7 mouse cellular contexts compared by ENCODE assay signal in genomic region chr9:71270205-71270604, GRCm38 (mm10).
"Had no signal": no experiment of that assay in that cellular context is flagged by ENCODE, and none has a peak within 500 bp of the region (broad histone marks: within the 10 kb centered on the region; RNA-seq: fewer than 3 reads in every experiment).

No protein-coding gene starts in this region.

- DNase-seq: kidney, postnatal 25 days; layer of hippocampus, adult 9-11 months; liver; lung, adult 18-20 months; retina, postnatal 1 day; right cerebral cortex, postnatal 25 days; thymus, postnatal 25 days had no signal
